Mouse (Mus musculus) erythroid progenitor cell, adult 5-6 weeks (primary cell): ENCODE data around the gene Krt88. TPM values are rescaled to one million over a fixed set of nuclear protein-coding genes. Genes with fewer than 3 reads are reported as not detected.

Experiments
- ATAC-seq: replicated peaks from 2 replicates; pipeline ENCODE4 v1.8.0; 2016; ENCODE audit warnings: moderate number of reproducible peaks, mild to moderate bottlenecking, moderate TSS enrichment, inconsistent platforms; ENCODE audit not compliant: poor library complexity, low FRiP score, severe bottlenecking
- total RNA-seq, 2 experiments: library from RNA; stranded (forward) in 1 of 2; stranded (reverse) in 1 of 2; fragments of 150-400 nt in 1 of 2; fragments of 186-747, 209-891 nt in 1 of 2; gene quantifications; 2 replicates each; pipeline versions ENCODE4 v1.2.3 to v1.2.4; 2015 to 2017; ENCODE audit warnings: low replicate concordance in 2 of 2

Gene Krt88
- total RNA-seq (2015; ENCODE audit: low replicate concordance) (not detected in 2 replicates), total RNA-seq (2017; ENCODE audit: low replicate concordance) (not detected in 2 replicates)

- ATAC-seq = no peak
Measured at GRCm38 (mm10) chr15:101447444-101447843, at the start of gene Krt88. TSS of gene Krt88 (plus strand) at chr15:101447744.

- ATAC-seq = no peak
Measured at GRCm38 (mm10) chr15:101398269-101398668, 49.3 kb upstream of the Krt88 start.

GRCm38 (mm10) chr15:101410775-101411174 is 36.8 kb upstream of the Krt88 start, which contains the start of gene Krt7:
TSS of gene Krt7 (plus strand) at chr15:101411043.
- no peak for ATAC-seq

GRCm38 (mm10) chr15:101412188-101412587 is 35.4 kb upstream of the Krt88 start:
- ATAC-seq = no peak

GRCm38 (mm10) chr15:101413916-101414635 is 33.5 kb upstream of the Krt88 start:
- no peak for ATAC-seq

- ATAC-seq = no peak
Measured at GRCm38 (mm10) chr15:101414807-101415565, 32.6 kb upstream of the Krt88 start.

GRCm38 (mm10) chr15:101418950-101419349 is 28.6 kb upstream of the Krt88 start:
- no peak for ATAC-seq

- ATAC-seq = no peak
Measured at GRCm38 (mm10) chr15:101420903-101421302, 26.6 kb upstream of the Krt88 start.

- ATAC-seq = no peak
Measured at GRCm38 (mm10) chr15:101424914-101425313, 22.6 kb upstream of the Krt88 start.

GRCm38 (mm10) chr15:101436611-101437010 is 10.9 kb upstream of the Krt88 start:
- no peak for ATAC-seq

GRCm38 (mm10) chr15:101438555-101438954 is 9.0 kb upstream of the Krt88 start, which contains the start of gene Krt87:
TSS of gene Krt87 (minus strand) at chr15:101438804.
- no peak for ATAC-seq

GRCm38 (mm10) chr15:101440837-101441236 is 6.7 kb upstream of the Krt88 start:
- no peak for ATAC-seq

GRCm38 (mm10) chr15:101446572-101446971 is 972 bp upstream of the Krt88 start:
- no peak for ATAC-seq

GRCm38 (mm10) chr15:101453093-101453736 is 5.7 kb downstream of the Krt88 start:
- ATAC-seq = no peak; the same call in 1 of the 2 replicates

GRCm38 (mm10) chr15:101454774-101455173 is 7.2 kb downstream of the Krt88 start:
- no peak for ATAC-seq

- no peak for ATAC-seq
Measured at GRCm38 (mm10) chr15:101455292-101455691, 7.7 kb downstream of the Krt88 start.

- ATAC-seq = no peak
Measured at GRCm38 (mm10) chr15:101455891-101456290, 8.3 kb downstream of the Krt88 start.

GRCm38 (mm10) chr15:101458361-101458930 is 10.9 kb downstream of the Krt88 start:
- no peak for ATAC-seq

- no peak for ATAC-seq
Measured at GRCm38 (mm10) chr15:101459283-101459682, 11.7 kb downstream of the Krt88 start.

- no peak for ATAC-seq
Measured at GRCm38 (mm10) chr15:101463651-101464050, 16.1 kb downstream of the Krt88 start, which contains the start of gene Krt81. TSS of gene Krt81 (minus strand) at chr15:101463751.
